Mouse (Mus musculus): ENCODE measurements around the gene Apba3. TPM values are rescaled to one million over a fixed set of nuclear protein-coding genes. Genes with fewer than 3 reads are reported as not detected.

Gene Apba3
- polyA plus RNA-seq, 1 experiment, result 59.5 TPM

DNA sequence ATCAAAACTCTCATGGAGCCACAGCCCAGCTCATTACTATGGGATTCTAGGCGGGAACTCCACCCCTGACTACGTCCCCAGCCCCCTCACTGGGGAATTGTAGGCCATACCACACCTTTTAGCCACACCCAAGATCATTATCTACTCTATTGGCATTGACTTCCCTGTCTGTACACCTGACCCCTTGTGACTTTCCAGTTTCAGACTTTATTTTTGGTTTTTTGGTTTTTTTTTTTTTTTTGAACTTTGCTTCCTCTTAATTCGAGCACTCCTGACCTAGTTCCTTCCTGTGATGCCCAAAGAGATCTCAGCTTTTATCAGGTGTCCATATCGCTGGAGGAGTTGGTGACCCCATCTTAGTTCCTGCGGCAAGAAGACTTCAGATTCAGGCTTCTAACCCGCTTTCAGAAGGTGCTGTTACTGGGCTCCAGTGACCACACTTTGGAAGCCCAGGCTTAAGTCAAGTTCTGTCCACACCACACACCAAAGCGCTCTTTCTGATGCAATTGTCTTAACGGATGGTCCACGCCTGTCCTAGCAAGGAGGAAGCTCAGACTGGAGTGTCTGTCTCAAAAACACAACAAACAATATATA is 24.8 kb downstream of the Apba3 start, which contains the start of gene Tjp3:
Tjp3 (minus strand) TSS at position 71 of the 594 bp plus-strand sequence.
- H3K4me3 ChIP-seq (ENCODE audit: insufficient read depth, low read depth, low read length), result no peak within 1 kb of the TSS
- peaks cover 11% of the 10 kb centered on the region for H3K4me1 ChIP-seq (ENCODE audit: control insufficient read depth, insufficient read depth, insufficient read length, low read length)
- no peak within 1 kb of the TSS for H3K27ac ChIP-seq (replicated peaks; ENCODE audit: low read depth, low read length)

DNA sequence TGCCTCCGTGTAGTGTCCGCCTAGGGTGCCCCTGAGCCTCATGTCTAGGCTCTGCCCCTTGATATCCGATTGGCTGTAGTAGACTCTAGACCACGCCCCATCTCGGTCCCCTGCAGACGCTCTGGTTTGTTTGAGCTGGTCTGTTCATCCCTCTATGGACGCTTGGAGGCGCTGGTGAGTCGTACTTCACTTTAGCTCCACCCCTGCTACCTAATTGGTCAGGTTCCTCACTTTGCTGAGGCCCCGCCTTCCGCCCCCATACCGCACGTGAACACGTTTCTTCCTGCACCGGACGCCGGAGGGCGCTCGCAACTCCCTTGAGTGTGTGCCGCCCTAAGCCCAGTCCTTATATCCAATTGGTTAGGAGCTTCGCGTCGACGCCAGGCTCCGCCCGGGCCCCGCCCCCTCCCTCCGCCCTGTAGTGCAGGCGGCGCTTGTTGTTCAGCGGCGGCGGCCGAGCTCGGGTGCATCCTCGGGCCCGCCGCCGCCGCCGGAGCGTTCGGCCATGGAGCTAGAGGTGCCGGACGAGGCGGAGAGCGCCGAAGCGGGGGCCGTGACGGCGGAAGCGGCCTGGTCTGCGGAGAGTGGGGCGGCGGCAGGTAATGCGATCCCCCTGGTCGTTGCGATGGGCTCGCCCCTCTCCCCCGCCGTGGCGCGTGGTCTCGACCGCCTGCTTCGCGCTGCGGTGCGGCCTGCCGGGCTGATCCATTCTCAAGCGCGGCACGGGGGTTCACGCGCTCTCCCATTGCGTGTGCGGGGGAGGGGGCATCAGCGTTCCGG is 26.0 kb downstream of the Apba3 start, which contains the start of gene Pip5k1c:
Pip5k1c (plus strand) TSS at position 410 of the 780 bp plus-strand sequence.
- peak within 1 kb of the TSS; percentile 36; the same call in 1 of the 2 replicates for H3K27ac ChIP-seq (replicated peaks; ENCODE audit: low read depth, low read length)
- peak within 1 kb of the TSS; percentile 73 for H3K4me3 ChIP-seq (ENCODE audit: insufficient read depth, low read depth, low read length)
- H3K4me1 ChIP-seq (ENCODE audit: control insufficient read depth, insufficient read depth, insufficient read length, low read length), result peaks cover 15% of the 10 kb centered on the region

DNA sequence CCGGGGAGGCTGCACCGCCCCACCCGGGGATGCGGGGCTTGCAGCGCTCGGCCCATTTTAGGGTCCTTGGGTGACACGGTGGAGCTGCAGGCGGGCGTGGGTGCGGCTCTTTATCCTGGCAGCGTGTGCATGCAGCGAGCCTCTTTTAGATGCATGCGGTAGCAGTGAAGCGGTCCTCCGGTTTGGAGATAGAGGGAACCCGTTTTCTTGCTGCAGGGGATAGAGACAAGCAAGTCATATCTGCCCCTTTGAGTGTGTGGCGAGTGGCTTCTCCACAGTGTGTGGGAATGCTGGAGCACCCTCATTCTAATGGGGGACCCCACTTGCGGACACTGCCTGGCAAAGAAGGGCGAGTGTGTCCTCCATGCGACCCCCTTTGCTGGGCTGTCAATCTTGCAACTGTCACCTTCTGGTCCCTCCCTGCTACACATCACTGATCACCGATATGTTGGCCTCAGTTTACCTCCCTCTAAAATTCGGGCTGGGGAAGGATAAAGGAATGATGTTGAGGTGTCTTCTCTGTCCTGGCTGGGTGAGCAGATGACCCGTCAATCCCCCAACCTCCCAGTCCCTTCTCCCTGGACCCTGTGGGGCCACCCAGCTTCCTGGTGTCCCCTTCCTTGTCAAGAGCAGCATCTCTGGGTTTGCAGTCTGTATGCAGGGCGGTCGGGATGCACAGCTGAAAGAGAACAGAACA is 26.7 kb downstream of the Apba3 start:
- Histone ChIP-seq H3K4me3 (ENCODE audit: insufficient read depth, low read depth, low read length) (peak overlapping the region; percentile 73), H3K27ac (replicated peaks; ENCODE audit: low read depth, low read length) (no peak overlapping the region), H3K4me1 (ENCODE audit: control insufficient read depth, insufficient read depth, insufficient read length, low read length) (peaks cover 21% of the 10 kb centered on the region)

DNA sequence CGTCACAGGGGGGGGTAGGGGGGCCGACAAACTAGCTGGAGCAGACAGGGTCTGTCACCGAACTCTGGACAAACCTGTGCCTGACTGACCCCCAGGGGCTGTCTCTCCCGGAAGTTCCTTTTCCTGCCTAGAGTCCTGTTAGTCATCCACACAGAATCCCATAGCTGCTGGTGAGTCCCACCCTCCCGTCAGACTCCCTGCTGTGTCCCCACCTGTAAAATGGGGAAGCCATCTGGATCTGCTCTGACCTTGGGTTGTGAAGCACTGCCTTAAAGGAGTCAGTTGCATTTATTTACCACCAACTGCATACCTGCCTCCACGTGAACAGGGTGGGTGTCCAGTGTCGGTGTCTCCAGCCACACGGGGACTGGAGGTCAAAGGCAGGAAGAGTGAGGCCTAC is 27.7 kb downstream of the Apba3 start:
- H3K4me1 ChIP-seq (ENCODE audit: control insufficient read depth, insufficient read depth, insufficient read length, low read length), result peaks cover 26% of the 10 kb centered on the region
- H3K4me3 ChIP-seq (ENCODE audit: insufficient read depth, low read depth, low read length), result peak overlapping the region; percentile 73
- peak overlapping the region; percentile 43 for H3K27ac ChIP-seq (replicated peaks; ENCODE audit: low read depth, low read length)

DNA sequence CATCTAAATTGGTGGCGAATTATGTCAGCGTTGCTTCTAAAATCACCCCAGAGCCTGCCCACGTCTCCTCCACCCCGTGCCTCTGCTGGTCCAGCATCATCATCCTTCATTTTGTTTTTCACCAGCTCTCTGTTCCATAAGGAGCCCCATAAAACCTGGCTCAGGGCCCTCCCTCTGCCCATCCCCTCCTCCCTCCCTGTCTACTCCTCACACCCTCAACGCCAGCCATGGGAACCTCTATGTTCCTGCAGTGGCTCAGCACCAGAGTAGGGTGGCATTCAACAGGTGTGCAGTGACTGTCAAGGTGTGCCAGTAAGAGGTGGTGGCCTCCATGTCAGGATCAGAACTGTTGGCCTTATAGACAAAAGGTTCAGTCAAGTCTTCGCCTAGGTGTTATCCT is 28.4 kb downstream of the Apba3 start:
- Histone ChIP-seq H3K27ac (replicated peaks; ENCODE audit: low read depth, low read length) (peak overlapping the region; percentile 43; the same call in 1 of the 2 replicates), H3K4me1 (ENCODE audit: control insufficient read depth, insufficient read depth, insufficient read length, low read length) (peaks cover 32% of the 10 kb centered on the region), H3K4me3 (ENCODE audit: insufficient read depth, low read depth, low read length) (no peak overlapping the region)

DNA sequence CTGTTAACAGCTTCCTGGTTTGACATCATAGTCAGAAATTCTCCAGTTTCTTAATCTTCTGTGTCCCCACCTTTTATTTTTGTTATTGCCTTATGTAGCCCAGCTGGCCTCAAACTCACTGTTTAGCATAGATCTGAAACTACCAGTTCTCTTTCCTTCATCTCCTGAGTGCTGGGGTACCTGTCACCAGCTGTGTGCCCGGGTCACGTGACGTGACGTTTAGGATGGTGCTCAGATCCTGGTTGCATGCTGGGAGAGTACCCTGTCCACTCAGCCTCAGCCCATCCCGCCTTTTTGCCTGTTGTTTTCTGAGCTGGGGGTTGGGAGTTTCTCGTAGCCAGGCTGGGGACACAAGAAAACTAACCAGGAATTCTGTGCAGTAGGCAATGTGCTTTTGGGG is 30.5 kb downstream of the Apba3 start:
- Histone ChIP-seq H3K27ac (replicated peaks; ENCODE audit: low read depth, low read length) (peak overlapping the region; percentile 99), H3K4me1 (ENCODE audit: control insufficient read depth, insufficient read depth, insufficient read length, low read length) (peaks cover 42% of the 10 kb centered on the region), H3K4me3 (ENCODE audit: insufficient read depth, low read depth, low read length) (peak overlapping the region; percentile 56)

DNA sequence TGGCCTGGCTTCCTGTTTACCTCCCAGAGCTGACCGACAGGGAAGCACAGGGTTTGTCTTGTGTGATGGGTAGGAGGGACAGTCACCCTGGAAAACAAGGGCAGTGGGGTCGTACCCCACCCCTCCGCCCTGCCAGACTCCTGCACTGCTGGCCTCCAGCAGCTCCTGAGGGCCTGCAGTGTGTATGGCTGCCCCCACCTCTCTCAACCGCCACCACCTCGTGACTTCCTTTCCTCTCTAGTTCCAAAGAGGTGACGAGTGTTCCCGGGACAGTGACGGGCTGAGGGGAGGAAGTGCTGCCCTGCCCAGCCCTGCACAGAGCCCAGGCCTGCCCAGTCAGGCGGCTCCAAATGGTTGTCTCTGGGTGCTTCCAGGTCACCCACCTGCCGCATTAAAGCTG is 31.1 kb downstream of the Apba3 start:
- peaks cover 48% of the 10 kb centered on the region for H3K4me1 ChIP-seq (ENCODE audit: control insufficient read depth, insufficient read depth, insufficient read length, low read length)
- H3K4me3 ChIP-seq (ENCODE audit: insufficient read depth, low read depth, low read length), result peak overlapping the region; percentile 56
- peak overlapping the region; percentile 99 for H3K27ac ChIP-seq (replicated peaks; ENCODE audit: low read depth, low read length)

DNA sequence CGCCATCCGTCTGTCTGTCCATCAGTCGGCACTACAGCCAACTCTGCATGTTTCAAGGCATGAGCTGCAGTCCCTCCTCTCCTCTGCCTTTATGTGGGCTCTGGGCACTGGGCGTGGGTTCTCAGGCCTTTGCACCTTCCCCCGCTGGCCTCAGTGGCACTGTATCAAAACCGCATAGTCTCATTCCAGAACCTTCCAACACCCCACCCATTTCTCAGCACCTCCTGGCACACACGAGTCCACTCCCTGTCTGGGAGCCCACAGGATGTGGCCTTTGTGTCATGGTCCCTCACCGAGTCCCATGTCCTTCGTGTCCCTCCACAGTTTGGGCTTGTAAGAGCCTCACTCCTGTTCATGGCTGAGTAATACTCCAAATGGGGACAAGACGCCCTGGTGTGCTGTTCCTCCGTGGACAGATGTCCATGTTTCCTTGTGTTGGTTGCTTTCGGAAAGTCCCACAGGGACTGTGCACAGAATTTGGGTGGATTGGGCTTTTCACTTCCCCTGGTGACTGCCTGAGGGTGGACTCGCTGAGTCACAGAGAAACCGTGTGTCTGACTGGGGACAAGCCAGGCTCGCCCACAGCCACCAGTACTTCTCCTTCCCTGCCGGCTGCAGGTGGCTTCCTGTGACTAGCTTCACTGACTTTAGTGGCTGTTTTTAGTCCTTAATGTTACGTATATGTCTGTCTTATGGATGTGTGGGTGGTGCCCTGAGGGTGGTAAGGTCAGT is 31.8 kb downstream of the Apba3 start:
- peak overlapping the region; percentile 99 for H3K27ac ChIP-seq (replicated peaks; ENCODE audit: low read depth, low read length)
- H3K4me1 ChIP-seq (ENCODE audit: control insufficient read depth, insufficient read depth, insufficient read length, low read length), result peaks cover 54% of the 10 kb centered on the region
- peak overlapping the region; percentile 56 for H3K4me3 ChIP-seq (ENCODE audit: insufficient read depth, low read depth, low read length)

DNA sequence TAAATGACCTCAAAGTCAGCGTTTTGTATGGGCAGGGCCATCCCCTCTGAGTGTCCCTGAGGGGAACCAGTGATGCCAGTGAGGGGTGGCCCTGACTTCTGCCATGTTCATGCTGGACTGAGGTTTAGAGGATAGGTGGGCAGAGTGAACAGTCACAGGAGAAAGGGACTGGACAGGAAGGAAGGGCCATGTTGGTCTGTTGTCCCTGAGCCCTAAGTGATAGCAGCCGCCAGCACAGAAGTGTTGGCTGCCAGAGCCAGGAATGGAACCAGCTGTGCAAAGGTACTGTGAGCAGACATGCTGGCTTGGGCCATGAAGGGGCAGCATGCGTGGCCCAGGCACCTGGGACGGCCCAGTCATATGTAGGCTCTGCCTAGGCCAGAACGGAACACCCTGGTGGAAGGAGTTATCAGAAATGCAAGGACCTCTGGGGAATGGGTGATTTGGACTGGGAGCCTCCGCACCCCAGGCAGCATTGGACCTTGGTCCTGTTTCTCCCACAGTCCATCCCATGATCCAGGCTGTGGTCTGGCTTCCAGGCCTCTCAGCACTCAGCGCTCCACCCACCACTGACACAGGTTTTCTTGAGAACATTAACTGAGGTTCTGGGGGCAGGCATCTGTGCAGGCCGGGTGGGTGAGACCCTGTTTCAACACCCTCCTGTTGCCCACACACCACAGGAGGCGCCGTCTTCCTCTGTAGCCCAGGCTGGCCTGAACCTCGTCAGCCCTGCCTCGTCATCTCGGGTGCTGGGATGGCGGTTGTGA is 33.0 kb downstream of the Apba3 start:
- Histone ChIP-seq H3K4me1 (ENCODE audit: control insufficient read depth, insufficient read depth, insufficient read length, low read length) (peaks cover 51% of the 10 kb centered on the region), H3K27ac (replicated peaks; ENCODE audit: low read depth, low read length) (peak overlapping the region; percentile 99), H3K4me3 (ENCODE audit: insufficient read depth, low read depth, low read length) (no peak overlapping the region)

DNA sequence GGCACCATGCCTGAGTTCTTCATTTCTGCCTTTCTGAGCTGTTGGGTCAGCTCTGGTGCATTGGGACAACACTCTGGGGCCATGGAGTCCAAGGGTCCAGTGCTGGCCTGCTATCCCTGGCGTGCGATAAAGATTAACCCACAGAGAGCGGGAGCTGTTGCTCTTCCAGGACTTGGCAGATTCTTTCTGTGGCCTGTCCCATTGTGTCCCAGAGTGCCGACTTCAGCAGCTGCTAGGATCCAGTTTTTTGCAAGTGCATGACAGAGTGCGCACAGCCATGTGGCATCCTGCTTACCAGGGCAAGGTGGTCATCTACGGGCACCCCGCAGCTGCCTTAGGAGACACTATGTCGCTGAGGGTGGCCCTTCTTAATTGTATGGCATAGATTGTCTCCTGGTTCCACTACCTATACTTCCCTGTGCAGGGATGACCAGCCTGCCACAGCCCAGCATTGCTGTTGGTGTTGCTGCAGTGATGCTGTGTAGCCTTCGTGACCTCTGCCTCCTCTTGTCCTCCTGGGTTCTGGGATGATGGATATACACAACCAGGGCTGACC is 33.7 kb downstream of the Apba3 start:
- no peak overlapping the region for H3K27ac ChIP-seq (replicated peaks; ENCODE audit: low read depth, low read length)
- H3K4me1 ChIP-seq (ENCODE audit: control insufficient read depth, insufficient read depth, insufficient read length, low read length), result peaks cover 47% of the 10 kb centered on the region
- no peak overlapping the region for H3K4me3 ChIP-seq (ENCODE audit: insufficient read depth, low read depth, low read length)

DNA sequence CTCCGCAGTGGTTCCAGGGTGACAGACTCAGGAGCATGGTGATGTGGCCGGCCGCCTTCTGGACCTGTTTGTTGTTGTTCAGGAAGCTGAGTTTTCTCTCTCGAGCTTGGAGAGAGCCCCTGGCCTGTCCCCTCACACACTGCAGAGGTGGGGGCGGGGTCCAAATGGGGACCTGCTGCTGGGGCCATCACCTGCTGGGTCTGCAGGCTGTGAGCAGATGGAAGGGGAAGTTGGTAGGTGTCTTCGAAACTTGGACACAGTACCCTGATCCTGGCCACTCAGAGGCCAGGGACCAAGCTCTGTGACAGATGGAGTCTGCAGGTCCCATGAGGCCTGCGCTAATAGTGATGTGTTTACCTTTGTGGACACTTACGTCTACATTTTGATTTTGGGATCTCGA is 34.6 kb downstream of the Apba3 start:
- no peak overlapping the region for H3K27ac ChIP-seq (replicated peaks; ENCODE audit: low read depth, low read length)
- peaks cover 45% of the 10 kb centered on the region for H3K4me1 ChIP-seq (ENCODE audit: control insufficient read depth, insufficient read depth, insufficient read length, low read length)
- no peak overlapping the region for H3K4me3 ChIP-seq (ENCODE audit: insufficient read depth, low read depth, low read length)

DNA sequence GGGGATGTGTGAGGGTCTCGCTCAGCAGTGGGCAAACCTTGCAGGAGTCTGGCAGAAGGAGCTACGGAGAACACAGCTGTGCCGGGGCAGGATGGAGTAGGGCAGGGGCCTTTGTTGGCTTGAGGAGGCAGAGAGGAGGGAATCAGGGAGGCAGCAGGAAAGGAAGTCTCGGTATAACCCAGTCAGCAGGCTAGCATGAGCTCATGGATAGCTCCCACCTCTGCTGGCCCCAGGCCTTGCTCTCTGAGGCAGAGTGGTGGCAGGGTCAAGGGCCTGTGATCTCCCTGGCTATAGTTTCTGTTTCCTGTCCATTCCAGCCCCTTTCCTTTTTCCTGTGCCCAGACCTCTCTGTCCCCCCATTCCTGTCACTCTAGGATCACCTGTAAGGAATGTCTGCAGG is 35.5 kb downstream of the Apba3 start:
- H3K4me1 ChIP-seq (ENCODE audit: control insufficient read depth, insufficient read depth, insufficient read length, low read length), result peaks cover 44% of the 10 kb centered on the region
- peak overlapping the region; percentile 2; the same call in 1 of the 2 replicates for H3K27ac ChIP-seq (replicated peaks; ENCODE audit: low read depth, low read length)
- no peak overlapping the region for H3K4me3 ChIP-seq (ENCODE audit: insufficient read depth, low read depth, low read length)

DNA sequence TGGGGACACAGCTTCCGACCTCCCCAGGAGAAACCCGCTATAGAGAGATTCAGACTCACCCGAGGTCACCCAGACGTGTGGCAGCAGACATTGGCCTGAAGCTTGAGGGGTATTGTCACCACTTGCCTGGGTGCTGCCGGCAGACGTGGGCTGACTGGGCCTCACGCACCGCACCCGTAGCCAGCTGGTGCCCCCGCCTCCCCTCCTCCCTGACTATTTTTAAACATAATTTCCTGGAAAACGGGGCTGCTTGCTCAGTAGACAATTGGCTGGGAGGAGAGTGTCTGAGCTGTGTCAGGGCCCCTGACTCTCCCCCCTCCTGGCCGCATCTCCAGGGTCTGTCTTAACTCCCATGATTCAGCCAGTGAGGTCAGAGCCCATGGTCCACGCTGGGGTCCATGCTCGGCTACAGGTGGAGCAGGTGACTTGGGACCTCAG is 36.0 kb downstream of the Apba3 start:
- Histone ChIP-seq H3K27ac (replicated peaks; ENCODE audit: low read depth, low read length) (0 out of 2 replicates have a peak overlapping the region, but pooled peaks have one; percentile 14), H3K4me3 (ENCODE audit: insufficient read depth, low read depth, low read length) (no peak overlapping the region), H3K4me1 (ENCODE audit: control insufficient read depth, insufficient read depth, insufficient read length, low read length) (peaks cover 41% of the 10 kb centered on the region)

DNA sequence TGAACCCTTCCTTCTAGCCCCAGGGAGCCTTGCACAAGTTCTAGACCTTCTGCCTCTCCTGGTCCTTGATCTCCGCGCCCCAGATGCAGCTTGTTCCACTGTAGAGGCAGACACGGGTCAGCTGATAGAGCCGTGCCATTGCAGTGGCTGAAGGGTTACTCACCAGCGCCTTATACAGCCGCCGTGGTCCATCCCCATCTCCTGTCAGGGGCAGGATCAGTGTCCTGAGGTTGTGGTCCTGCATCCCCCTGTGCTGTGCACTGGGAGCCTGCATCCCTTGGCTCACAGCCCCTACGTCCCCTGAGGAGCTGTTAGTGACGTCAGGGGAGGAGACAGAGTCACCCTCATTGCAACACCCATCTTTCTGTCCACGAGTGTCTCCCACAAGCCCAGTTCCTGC is 36.5 kb downstream of the Apba3 start:
- H3K27ac ChIP-seq (replicated peaks; ENCODE audit: low read depth, low read length), result 0 out of 2 replicates have a peak overlapping the region, but pooled peaks have one; percentile 16
- peaks cover 38% of the 10 kb centered on the region for H3K4me1 ChIP-seq (ENCODE audit: control insufficient read depth, insufficient read depth, insufficient read length, low read length)
- no peak overlapping the region for H3K4me3 ChIP-seq (ENCODE audit: insufficient read depth, low read depth, low read length)
